Mouse (Mus musculus) G1E-ER4 (cell line): ENCODE results near the gene Dchs2. TPM values are rescaled to one million over a fixed set of nuclear protein-coding genes. Genes with fewer than 3 reads are reported as not detected.

Source experiments
- GATA1 ChIP-seq: IDR thresholded peaks from one replicate; pipeline ENCODE4 v1.8.0; 2012; ENCODE audit warnings: low read length, inconsistent platforms
- polyA plus RNA-seq: library from polyadenylated mRNA; stranded (reverse); fragments of >175 nt; gene quantifications from 2 replicates; pipeline ENCODE4 v1.2.3, GENCODE M21; 2012

Gene Dchs2
- polyA plus RNA-seq, 1 experiment, result not detected

DNA sequence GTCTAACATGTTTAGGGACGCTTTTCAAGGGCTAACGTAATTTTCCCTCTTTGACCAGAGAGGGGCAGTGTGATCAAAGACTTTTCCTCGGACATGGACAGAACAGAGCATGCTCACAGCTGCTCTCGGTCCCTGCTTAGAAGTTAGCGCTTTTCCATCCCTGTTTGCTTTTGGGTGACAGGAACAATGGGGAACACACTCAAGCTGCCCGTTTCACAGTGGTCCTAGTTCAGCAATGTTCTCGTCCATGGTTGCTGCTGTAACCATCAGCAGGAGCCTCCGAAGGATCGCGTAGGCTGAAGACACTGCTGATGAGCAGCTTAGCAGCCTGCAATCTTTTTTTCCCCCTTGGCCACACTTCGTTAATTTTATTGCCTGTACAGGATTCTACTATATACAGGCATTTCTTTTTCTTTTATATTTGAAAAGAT, 159.2 kb downstream of the Dchs2 start:
- no peak for TF ChIP-seq GATA1

- no peak for TF ChIP-seq GATA1
Observed at GRCm38 (mm10) chr3:83288118-83288840, 160.5 kb downstream of the Dchs2 start.

GRCm38 (mm10) chr3:83290482-83290881, 162.7 kb downstream of the Dchs2 start:
- TF ChIP-seq GATA1, result no peak

- no peak for TF ChIP-seq GATA1
Observed at GRCm38 (mm10) chr3:83290953-83291352, 163.2 kb downstream of the Dchs2 start.

- no peak for TF ChIP-seq GATA1
Observed at GRCm38 (mm10) chr3:83299783-83300382, 172.1 kb downstream of the Dchs2 start.

- TF ChIP-seq GATA1, result no peak
Observed at GRCm38 (mm10) chr3:83303876-83304275, 176.1 kb downstream of the Dchs2 start.

DNA sequence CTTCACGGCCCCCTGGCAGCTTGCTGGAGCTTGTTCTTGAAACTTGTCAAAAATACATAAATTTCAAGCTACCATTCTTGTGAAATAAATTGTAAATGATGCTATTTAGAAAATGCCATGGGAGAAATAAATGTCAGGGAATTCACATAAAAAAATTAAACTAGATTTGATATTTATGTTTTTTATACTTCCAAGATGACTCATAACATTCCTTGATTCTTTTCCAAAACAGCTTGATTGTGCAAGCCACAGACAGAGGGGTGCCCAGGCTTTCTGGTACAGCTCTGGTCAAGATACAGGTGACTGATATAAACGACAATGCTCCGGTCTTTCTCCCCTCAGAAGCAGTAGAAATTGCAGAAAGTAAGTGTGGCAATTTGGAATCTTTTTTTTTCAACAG, 218.2 kb downstream of the Dchs2 start:
- no peak for TF ChIP-seq GATA1

- TF ChIP-seq GATA1, result no peak
Observed at GRCm38 (mm10) chr3:83368500-83369068, 240.8 kb downstream of the Dchs2 start.

- no peak for TF ChIP-seq GATA1
Observed at GRCm38 (mm10) chr3:83369871-83370270, 242.1 kb downstream of the Dchs2 start.

DNA sequence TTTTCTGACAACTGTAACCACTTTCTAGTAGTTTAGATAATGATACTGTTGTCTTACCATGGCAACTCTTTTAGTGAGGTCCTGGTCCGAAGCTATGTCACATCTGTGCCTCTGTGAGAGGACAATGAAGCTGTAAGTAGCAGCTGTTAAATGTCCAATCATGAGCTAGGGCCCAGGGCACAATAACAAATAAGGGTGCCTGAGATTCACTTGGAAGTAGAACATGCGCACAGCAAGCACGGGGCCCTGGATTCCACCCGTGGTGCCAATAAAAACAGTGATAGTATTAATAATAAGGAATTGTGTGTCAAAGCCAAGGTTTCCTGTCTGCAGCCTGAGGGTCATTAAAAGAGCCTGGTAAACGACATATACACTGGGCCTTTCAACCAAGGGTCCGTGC, 246.6 kb downstream of the Dchs2 start:
- TF ChIP-seq GATA1, result no peak

- no peak for TF ChIP-seq GATA1
Observed at GRCm38 (mm10) chr3:83376834-83377233, 249.1 kb downstream of the Dchs2 start.

Other genes starting within 250 kb of the Dchs2 start
- not detected in 2 replicates for gene Lrat, start 224.0 kb upstream of the Dchs2 start, polyA plus RNA-seq
- gene Fgg, start 120.2 kb upstream of the Dchs2 start, polyA plus RNA-seq, result not detected in 2 replicates
- gene Fga, start 101.9 kb upstream of the Dchs2 start, polyA plus RNA-seq, result not detected in 2 replicates
- not detected in 2 replicates for gene Fgb, start 78.1 kb upstream of the Dchs2 start, polyA plus RNA-seq
- gene Plrg1, start 72.4 kb upstream of the Dchs2 start, polyA plus RNA-seq, result 3.6 and 4.5 TPM in 2 replicates